Mouse (Mus musculus) hematopoietic stem cell, adult 5-6 weeks (primary cell): Measurements from ENCODE around the gene Cdc14a. TPM values are rescaled to one million over a fixed set of nuclear protein-coding genes. Genes with fewer than 3 reads are reported as not detected.

Experiments used
- ATAC-seq, 2 experiments: fragments of 125-278 bp in 1 of 2; replicated peaks in 1 of 2; 2 replicates each; pipeline ENCODE4 v1.8.0; 2016 to 2017; ENCODE audit warnings: inconsistent platforms in 2 of 2, mild to moderate bottlenecking in 2 of 2, moderate number of reproducible peaks in 2 of 2, low read depth in 1 of 2, moderate TSS enrichment in 1 of 2; ENCODE audit not compliant: low FRiP score in 2 of 2, poor library complexity in 2 of 2, severe bottlenecking in 2 of 2, insufficient read depth in 1 of 2, low TSS enrichment in 1 of 2
- total RNA-seq: library from RNA; stranded (forward); fragments of 172-1452, 232-1000 nt; gene quantifications from 2 replicates; pipeline ENCODE4 v1.2.3, GENCODE M21; 2017

The Cdc14a gene
- total RNA-seq, 1 experiment from 2014 or later = 44.7 TPM

DNA sequence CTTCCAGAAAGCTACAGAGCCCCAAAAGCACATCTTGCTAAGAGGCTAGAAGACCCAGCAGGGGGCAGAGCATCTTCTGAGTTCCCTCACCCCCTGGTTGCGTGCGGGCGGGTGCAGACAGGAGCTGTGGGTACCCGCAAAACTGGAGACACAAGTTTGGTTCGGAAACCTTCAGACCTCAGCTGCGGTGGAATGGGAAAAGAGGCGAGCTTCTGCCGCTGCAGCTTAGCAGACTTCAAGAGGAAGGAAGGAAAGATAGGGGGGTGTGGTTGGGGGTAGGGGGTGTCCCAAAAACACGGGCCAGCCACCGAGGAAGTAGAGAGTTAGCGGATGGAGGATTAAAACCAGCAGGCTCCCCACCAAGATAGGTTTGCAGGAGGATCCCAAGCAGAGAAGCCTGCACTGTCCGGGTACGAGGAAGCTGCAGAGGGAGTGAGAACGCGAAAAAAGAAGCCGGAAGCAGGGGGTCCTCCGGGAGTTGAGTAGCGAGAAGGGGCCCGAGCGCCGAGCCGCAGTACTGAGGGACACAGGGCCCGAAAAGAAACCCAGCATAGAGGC lies 958 bp downstream of the Cdc14a start:
- ATAC-seq = peak; percentile 59

- no peak for ATAC-seq
These were observed 1.8 kb downstream of the Cdc14a start for GRCm38 (mm10) chr3:116422074-116422473.

DNA sequence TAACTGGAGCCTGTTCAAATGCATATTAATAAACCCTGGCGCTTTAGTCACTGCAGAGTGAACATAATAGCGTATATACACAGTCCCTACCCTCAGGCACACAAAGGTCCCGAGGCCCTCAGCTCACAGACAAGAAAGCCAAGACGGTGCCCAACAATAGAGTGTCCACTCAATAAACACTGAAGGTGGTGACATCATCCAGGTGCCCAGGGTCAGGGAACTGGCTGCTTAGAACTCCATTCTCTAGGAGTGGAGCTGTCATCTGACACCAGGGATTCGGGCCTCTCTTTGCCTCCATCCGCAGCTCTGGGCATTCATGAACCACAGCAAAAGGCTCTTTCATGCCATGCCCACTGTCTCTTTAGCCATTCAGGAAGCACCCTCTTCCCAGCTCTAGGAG lies 2.7 kb downstream of the Cdc14a start:
- ATAC-seq = no peak

GRCm38 (mm10) chr3:116419791-116420190 lies 4.0 kb downstream of the Cdc14a start:
- ATAC-seq = no peak

DNA sequence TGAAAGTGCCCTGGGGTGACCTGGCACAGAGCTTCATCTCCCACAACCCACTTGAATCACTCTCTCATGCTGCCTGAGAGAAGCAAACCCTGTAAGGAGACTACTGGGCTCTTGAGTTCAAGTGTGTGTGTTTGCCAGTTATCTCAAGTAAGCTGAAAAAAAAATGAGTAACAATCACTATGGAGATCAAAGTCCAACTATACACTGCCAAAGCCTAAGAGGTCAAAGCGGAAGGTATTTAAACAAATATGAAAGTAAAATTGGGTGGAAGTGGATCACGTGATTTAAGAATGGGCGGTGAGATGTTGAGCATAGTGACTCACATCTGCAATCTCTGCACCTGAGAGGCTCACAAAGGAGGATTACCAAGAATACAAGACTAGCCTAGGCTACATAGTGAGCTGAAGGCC lies 9.4 kb downstream of the Cdc14a start:
- ATAC-seq = no peak

- no peak for ATAC-seq
These were observed 10.7 kb downstream of the Cdc14a start for GRCm38 (mm10) chr3:116412954-116413724.

- ATAC-seq = no peak
These were observed 13.8 kb downstream of the Cdc14a start for GRCm38 (mm10) chr3:116410051-116410450.

DNA sequence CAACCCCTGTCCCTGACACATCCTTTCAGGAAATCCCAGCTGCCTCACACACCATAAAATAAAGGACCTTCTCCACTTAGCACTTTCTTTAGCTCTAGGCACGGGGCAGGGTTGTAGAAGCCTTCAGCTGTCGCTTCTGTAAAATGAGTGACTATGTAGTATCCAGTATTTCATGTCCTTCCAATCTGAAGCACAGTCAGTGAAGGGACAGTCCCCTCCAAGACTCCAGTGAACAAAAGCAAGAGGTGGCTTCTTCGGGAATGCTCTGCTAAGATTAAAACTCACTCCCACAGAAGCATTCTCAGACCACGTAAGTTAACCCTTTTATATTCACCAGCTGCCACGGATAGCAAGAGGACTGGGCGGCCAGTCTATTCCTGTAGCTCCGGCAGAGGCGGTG lies 14.3 kb downstream of the Cdc14a start:
- no peak for ATAC-seq

DNA sequence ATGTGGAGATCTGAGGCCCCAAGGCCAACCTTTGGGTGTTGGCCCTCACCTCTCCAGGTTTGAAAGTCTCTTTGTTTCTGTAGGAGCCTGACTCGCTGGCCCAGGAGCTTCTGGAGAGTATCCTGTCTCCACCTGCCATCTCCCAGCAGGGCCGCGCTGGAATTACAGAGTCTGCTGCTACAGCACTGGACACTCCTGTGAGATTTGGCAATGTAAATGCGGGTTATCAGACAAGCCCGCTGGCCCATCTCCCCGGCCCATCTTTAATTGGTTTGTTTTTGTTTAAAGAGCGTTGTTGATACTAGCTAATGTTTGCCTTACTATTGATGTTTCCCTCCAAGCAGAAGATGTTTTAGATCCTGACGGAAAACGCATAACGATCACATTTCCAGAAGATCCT lies 15.0 kb downstream of the Cdc14a start:
- ATAC-seq = no peak

- ATAC-seq = no peak
These were observed 18.3 kb downstream of the Cdc14a start for GRCm38 (mm10) chr3:116405516-116405915.

DNA sequence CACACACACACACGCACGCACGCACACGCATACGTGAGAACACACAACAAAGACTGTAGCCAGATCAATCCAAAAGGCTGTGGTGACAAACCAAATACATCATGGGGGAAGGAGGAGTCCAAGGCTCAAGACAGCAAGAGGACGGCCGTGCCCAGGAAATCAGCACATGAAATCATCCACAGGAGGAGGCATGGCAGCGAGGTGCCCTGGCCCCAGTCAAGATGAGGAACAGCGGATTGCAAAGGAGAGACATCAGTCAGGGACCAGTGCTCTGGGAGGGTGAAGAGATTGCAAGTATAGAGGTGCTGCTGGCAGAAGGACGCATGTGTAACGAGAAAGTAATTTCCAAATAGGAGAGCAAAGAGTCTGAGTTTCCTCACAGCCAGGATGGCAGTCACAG lies 22.4 kb downstream of the Cdc14a start:
- no peak for ATAC-seq

DNA sequence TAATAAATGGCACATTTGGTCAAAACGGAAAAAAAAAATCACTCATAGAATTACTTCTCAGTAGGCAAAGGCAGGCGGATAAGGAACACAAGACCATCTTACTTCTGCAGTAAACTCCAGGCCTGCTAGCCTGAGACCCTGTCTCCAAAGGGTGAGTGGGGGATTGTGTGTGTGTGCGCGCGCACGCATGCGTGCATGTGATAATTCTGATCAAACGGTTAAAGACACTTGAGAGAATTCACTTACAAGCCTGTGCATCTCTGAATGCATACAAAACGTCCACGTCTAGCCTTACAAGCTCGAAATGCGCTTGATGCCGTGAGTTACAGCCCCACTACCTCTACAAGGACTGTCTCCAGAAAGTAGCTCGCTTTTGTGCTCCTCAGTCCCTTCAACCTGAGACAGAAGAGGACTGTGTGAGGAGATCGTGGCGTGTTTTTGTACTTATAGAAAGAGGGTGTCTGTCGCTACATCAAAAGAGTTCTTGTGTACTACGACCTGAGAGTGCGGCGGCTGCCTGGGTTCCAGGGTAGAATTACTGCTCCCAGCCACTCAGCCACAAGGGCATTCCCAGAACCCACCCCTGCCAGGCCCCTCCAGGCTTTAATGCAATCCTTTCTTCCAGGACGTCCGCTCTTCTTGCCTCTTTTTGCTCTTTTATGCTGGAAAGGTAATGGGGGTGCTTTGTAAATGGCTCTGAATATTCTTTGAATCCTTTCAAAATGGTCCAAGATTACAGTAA lies 24.3 kb downstream of the Cdc14a start:
- ATAC-seq = no peak

DNA sequence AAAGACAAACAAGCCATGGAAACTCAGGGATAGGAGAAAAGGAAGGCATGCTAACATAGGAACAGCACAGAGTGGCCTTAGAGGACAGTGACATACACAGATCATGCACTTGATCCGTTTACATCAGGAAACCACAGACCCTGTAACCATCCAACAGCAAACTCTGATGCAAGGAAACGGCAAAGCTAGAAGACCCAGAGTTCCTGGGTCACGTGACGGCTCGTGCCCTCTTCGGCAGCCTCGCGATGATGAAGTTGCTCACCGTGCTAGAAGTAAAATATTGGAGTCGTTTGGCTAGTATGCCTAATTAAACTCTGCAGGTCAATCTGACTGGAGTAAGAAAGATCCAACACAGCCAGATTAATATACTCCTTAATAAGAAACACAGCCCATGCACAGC lies 25.3 kb downstream of the Cdc14a start:
- ATAC-seq = peak; percentile 30 to 56; a peak in 1 of 4 replicates

DNA sequence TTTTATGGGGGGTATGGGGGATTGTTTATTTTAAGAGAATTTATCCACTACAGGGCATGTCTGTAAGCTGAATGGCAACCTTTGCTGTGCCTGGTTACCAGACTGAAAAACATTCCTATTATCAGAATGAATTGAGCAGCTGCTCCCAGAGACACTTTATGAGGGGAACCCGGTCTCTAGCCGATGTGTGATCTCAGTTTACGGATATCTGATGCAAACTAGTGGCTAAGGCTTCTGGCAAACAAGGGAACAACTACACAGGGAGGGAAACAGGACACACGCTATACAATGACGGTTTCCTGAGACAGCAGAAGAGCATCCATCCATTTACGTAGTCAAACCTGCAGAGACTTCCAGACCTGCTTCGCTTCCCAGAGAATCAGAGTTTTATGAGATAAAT lies 25.9 kb downstream of the Cdc14a start:
- ATAC-seq = no peak

DNA sequence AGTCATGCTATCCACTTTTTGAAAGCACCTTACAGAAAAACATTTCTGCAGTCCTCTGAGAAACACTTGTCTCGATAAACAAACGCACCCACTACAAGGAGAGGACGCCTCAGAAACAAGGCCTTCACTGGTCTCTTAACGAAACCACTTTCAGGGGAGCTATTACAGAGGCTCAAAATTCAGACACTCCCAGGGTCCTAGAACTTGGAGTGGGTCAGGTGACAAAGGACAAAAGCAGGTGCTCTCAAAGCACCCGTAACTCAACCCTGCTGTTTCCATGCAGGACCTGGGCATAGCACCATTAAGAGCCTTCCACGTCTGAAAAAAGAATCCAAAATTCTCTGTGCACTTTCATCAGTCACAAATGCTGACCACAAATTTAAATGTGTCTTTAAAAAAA lies 26.5 kb downstream of the Cdc14a start:
- no peak for ATAC-seq

DNA sequence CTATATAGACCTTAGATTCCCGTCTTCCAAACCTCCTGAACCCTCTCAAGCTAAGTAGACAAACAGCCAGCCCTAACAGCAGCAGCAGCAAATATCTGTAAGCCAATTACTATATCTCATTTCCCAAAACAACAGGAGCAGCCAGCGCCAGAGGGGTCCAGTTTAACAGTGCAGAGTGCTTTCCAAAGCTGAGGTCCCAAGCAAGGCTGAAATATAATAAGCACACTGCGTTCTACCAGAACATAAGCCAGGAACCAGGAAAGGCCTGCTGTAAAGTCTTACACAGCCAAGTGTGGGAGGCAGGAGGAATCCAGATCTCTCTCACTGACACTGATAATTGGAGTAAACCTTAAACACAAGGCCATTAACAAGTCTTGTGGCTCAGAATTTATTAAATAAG lies 27.3 kb downstream of the Cdc14a start:
- ATAC-seq = no peak

- no peak for ATAC-seq
These were observed 28.9 kb downstream of the Cdc14a start for GRCm38 (mm10) chr3:116394885-116395390.

DNA sequence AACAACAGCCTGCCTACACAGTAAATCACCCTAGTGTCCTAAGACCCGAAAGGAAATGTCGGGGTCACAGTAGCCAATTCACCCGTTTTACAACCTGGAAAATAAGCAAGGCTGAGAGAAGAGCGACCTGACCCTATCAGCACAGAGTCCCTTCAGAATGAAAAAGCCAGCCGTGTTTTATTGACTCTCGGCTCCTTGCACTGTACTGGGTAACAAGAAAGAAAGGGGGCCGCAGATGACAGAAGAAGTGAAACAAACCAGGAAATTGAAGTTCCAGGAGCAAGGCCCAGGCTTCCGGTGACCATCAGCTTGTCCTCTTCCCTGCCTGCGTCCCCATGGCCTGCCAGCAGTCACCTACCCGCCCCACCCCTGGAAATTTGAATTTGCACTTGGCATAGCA lies 32.4 kb downstream of the Cdc14a start:
- no peak for ATAC-seq
